Mouse (Mus musculus): ENCODE measurements around the gene Pxdn. TPM values are rescaled to one million over a fixed set of nuclear protein-coding genes. Genes with fewer than 3 reads are reported as not detected.

The Pxdn gene
- 51.9 TPM for polyA plus RNA-seq (2014; fragmentation: Illumina TruSeq; extraction: RNeasy Lipid Tissue Mini Kit (QIAGEN cat#74804))

GRCm38 (mm10) chr12:29937308-29937707 lies at the start of gene Pxdn:
TSS of gene Pxdn (plus strand) at chr12:29937608.

Other genes with a start within 250 kb of the Pxdn start
- not detected for gene Tpo, start 195.0 kb downstream of the Pxdn start, polyA plus RNA-seq (2014; fragmentation: Illumina TruSeq; extraction: RNeasy Lipid Tissue Mini Kit (QIAGEN cat#74804))